13 mouse cellular contexts compared by ENCODE assay signal in genomic region chr9:120732650-120733293, GRCm38 (mm10).
DNase-seq lines count a peak whose midpoint lies in the region; ATAC-seq and TF ChIP-seq lines count a peak whose summit lies in the region.
"Had no signal": no experiment of that assay in that cellular context is flagged by ENCODE, and none has a peak within 500 bp of the region (broad histone marks: within the 10 kb centered on the region; RNA-seq: fewer than 3 reads in every experiment).

No protein-coding gene starts in this region.

- no peak overlapping the region for H3K27ac ChIP-seq in heart, embryonic 14.5 days (replicated peaks in 1 of 2; ENCODE audit: control insufficient read depth in 1 of 2, insufficient read depth in 1 of 2, low read depth in 2 of 2, low read length in 2 of 2)
- peak overlapping the region; percentile 54 for H3K27ac ChIP-seq in MEL (ENCODE audit: control insufficient read depth, low read depth, low read length)
- H3K27ac ChIP-seq in forebrain, embryonic 14.5 days (ENCODE audit: low read depth, low read length): no peak overlapping the region
- H3K27ac ChIP-seq in midbrain, embryonic 12.5 days (replicated peaks): no peak overlapping the region
- H3K27ac ChIP-seq: heart, embryonic 15.5 days had no signal

- H3K4me1 ChIP-seq in heart, embryonic 14.5 days (ENCODE audit: control insufficient read depth in 2 of 2, insufficient read depth in 2 of 2, low read length in 2 of 2): peaks cover 25 to 30% of the 10 kb centered on the region in 2 experiments
- peaks cover 15 to 34% of the 10 kb centered on the region in 2 experiments for H3K4me1 ChIP-seq in MEL (ENCODE audit: control insufficient read depth in 1 of 2, insufficient read depth in 2 of 2, low read length in 2 of 2)
- H3K4me1 ChIP-seq in forebrain, embryonic 14.5 days (ENCODE audit: control insufficient read depth, insufficient read depth, low read length): peaks cover 21% of the 10 kb centered on the region
- peaks cover 38% of the 10 kb centered on the region for H3K4me1 ChIP-seq in midbrain, embryonic 12.5 days

- TF ChIP-seq RAD21 in MEL (IDR thresholded peaks at IDR 0.05; ENCODE audit: low read depth, low read length): no peak

- H3K4me2 ChIP-seq in heart, embryonic 14.5 days (ENCODE audit: low read length): no peak overlapping the region
- H3K4me2 ChIP-seq in forebrain, embryonic 14.5 days (ENCODE audit: low read length): no peak overlapping the region
- no peak overlapping the region for H3K4me2 ChIP-seq in midbrain, embryonic 12.5 days (replicated peaks)
- H3K4me2 ChIP-seq: heart, embryonic 15.5 days; liver, embryonic 11.5 days had no signal

- no peak overlapping the region for H3K4me3 ChIP-seq in heart, embryonic 14.5 days (ENCODE audit: control insufficient read depth in 1 of 2, insufficient read depth in 1 of 2, low read depth in 1 of 2, low read length in 2 of 2)
- H3K4me3 ChIP-seq in MEL (ENCODE audit: control insufficient read depth in 1 of 2, insufficient read depth in 1 of 2, low read depth in 2 of 2, low read length in 2 of 2): 0 out of 4 replicates have a peak overlapping the region, but pooled peaks of 1 of the 2 experiments have one; percentile 7
- no peak overlapping the region for H3K4me3 ChIP-seq in forebrain, embryonic 14.5 days (ENCODE audit: low read depth, low read length)
- no peak overlapping the region for H3K4me3 ChIP-seq in midbrain, embryonic 12.5 days
- H3K4me3 ChIP-seq: heart, embryonic 15.5 days had no signal

- H3K27me3 ChIP-seq in heart, embryonic 14.5 days (ENCODE audit: control insufficient read depth, insufficient read depth, low read length): no peaks in the 10 kb centered on the region
- H3K27me3 ChIP-seq in MEL (ENCODE audit: control insufficient read depth in 1 of 2, insufficient read depth in 2 of 2, low read length in 2 of 2): no peaks in the 10 kb centered on the region
- no peaks in the 10 kb centered on the region for H3K27me3 ChIP-seq in forebrain, embryonic 14.5 days (replicated peaks; ENCODE audit: control insufficient read depth, insufficient read depth, low read length)
- H3K27me3 ChIP-seq in midbrain, embryonic 12.5 days: 0 out of 2 replicates have a peak, but pooled peaks cover 6% of the 10 kb centered on the region
- H3K27me3 ChIP-seq: heart, embryonic 15.5 days had no signal

- WGBS in heart, embryonic 14.5 days: 54% methylated on average over 14 of the region's 14 CpGs
- 15% methylated on average over 14 of the region's 14 CpGs for whole genome bisulfite sequencing in forebrain, embryonic 14.5 days
- 26% methylated on average over 14 of the region's 14 CpGs for WGBS in midbrain, embryonic 12.5 days

- no peak overlapping the region for H3K9ac ChIP-seq in heart, embryonic 14.5 days (ENCODE audit: low read length)
- H3K9ac ChIP-seq in MEL (ENCODE audit: control insufficient read depth, low read depth, low read length, poor library complexity, severe bottlenecking): peak overlapping the region; percentile 23; the same call in 1 of the 2 replicates
- no peak overlapping the region for H3K9ac ChIP-seq in forebrain, embryonic 14.5 days (ENCODE audit: low read length)
- peak overlapping the region; percentile 28; the same call in 1 of the 2 replicates for H3K9ac ChIP-seq in midbrain, embryonic 12.5 days (replicated peaks)
- H3K9ac ChIP-seq: heart, embryonic 15.5 days had no signal

- H3K9me3 ChIP-seq in heart, embryonic 14.5 days (ENCODE audit: control insufficient read depth, low read length): peaks cover 4% of the 10 kb centered on the region; the same call in 1 of the 2 replicates
- no peaks in the 10 kb centered on the region for H3K9me3 ChIP-seq in MEL (replicated peaks; ENCODE audit: insufficient read depth, low read length)
- no peaks in the 10 kb centered on the region for H3K9me3 ChIP-seq in forebrain, embryonic 14.5 days (replicated peaks; ENCODE audit: control insufficient read depth, low read length)
- no peaks in the 10 kb centered on the region for H3K9me3 ChIP-seq in midbrain, embryonic 12.5 days
- H3K9me3 ChIP-seq: heart, embryonic 15.5 days had no signal

- no peaks in the 10 kb centered on the region for H3K36me3 ChIP-seq in heart, embryonic 14.5 days (ENCODE audit: control insufficient read depth, insufficient read depth, low read length)
- peaks cover 0 to 12% of the 10 kb centered on the region in 2 experiments; a peak in 2 of 4 replicates for H3K36me3 ChIP-seq in MEL (ENCODE audit: control insufficient read depth in 1 of 2, insufficient read depth in 2 of 2, low read length in 2 of 2)
- H3K36me3 ChIP-seq in forebrain, embryonic 14.5 days (ENCODE audit: control insufficient read depth, insufficient read depth, low read length): no peaks in the 10 kb centered on the region
- H3K36me3 ChIP-seq in midbrain, embryonic 12.5 days: no peaks in the 10 kb centered on the region
- H3K36me3 ChIP-seq: heart, embryonic 15.5 days had no signal

- no peak for TF ChIP-seq EP300 in MEL (IDR thresholded peaks at IDR 0.05; ENCODE audit: low read depth in 1 of 2, low read length in 2 of 2)

- ATAC-seq in heart, embryonic 14.5 days (ENCODE audit: insufficient number of reproducible peaks, insufficient read depth, low FRiP score, low read depth): 0 out of 2 replicates have a peak, but pooled peaks have one; percentile 2
- 0 out of 2 replicates have a peak, but pooled peaks have one; percentile 13 for ATAC-seq in forebrain, embryonic 14.5 days
- ATAC-seq in midbrain, embryonic 12.5 days (ENCODE audit: low FRiP score, low read depth): no peak

- no peak for DNase-seq in heart, postnatal 4 days
- no peak for DNase-seq in MEL (ENCODE audit: low read depth, low spot score)
- no peak for DNase-seq in forebrain, embryonic 14.5 days (ENCODE audit: low spot score)
- DNase-seq in adipocyte (ENCODE audit: low spot score): no peak
- DNase-seq in lung, adult 18-20 months: no peak
- no peak for DNase-seq in layer of hippocampus, postnatal 36 days
- DNase-seq: adrenal gland, adult 2 months; cerebellum, adult 11-12 months; right cerebral cortex, postnatal 25 days had no signal

- TF ChIP-seq POLR2A in MEL (IDR thresholded peaks at IDR 0.05; ENCODE audit: control insufficient read depth in 1 of 2, insufficient read depth in 1 of 2, low read depth in 1 of 2, low read length in 2 of 2, poor library complexity in 1 of 2): no peak

- no peak for TF ChIP-seq CTCF in MEL (IDR thresholded peaks at IDR 0.05 in 2 of 3, conservative IDR thresholded peaks at IDR 0.05 in 1 of 3; ENCODE audit: control insufficient read depth in 1 of 3, insufficient read depth in 1 of 3, low read depth in 2 of 3, low read length in 3 of 3, poor library complexity in 1 of 3, severe bottlenecking in 1 of 3)

- no peaks in the 10 kb centered on the region for H3K79me2 ChIP-seq in MEL (ENCODE audit: control insufficient read depth, insufficient read depth, low read length, poor library complexity)

TF ChIP-seq in MEL, 35 proteins besides CTCF, POLR2A, EP300 and RAD21:
- TF ChIP-seq ZKSCAN1 (IDR thresholded peaks at IDR 0.05; ENCODE audit: low read depth, low read length) (no peak), MAZ (IDR thresholded peaks at IDR 0.05; ENCODE audit: low read depth, low read length) (0 out of 2 replicates have a peak, but pooled peaks have one; percentile 2)

Comparison
In these comparisons a context has a peak if more than half of its experiments do, and no peak if none do; other contexts are left out.
1. H3K9ac ChIP-seq: peak in MEL (single experiment) and midbrain, embryonic 12.5 days (single experiment); none in heart, embryonic 14.5 days (single experiment) and forebrain, embryonic 14.5 days (single experiment).